Mouse (Mus musculus): Measurements from ENCODE around the gene Pibf1.

- TF ChIP-seq POLR2A (IDR thresholded peaks at IDR 0.05; ENCODE audit: borderline replicate concordance, extremely low read depth, low read depth, low read length) (no peak), CTCF (IDR thresholded peaks at IDR 0.05; ENCODE audit: insufficient read depth, low read length) (no peak)
Observed at GRCm38 (mm10) chr14:99136297-99136696, 37.1 kb downstream of the Pibf1 start.

Data from lung, adult 2 months (tissue).